Mouse (Mus musculus): ENCODE measurements around the gene Tmem156. TPM values are rescaled to one million over a fixed set of nuclear protein-coding genes. Genes with fewer than 3 reads are reported as not detected.

Gene Tmem156
- polyA plus RNA-seq, 1 experiment from 2014 or later = 0.22 TPM

Other genes starting within 250 kb of the Tmem156 start
- gene Tlr1, start 158.6 kb downstream of the Tmem156 start, polyA plus RNA-seq (2015; fragmentation: Nextera tagmentation; extraction: Ambion mirVana) = 0.22 and 0.47 TPM in 2 replicates
- 0.22 and 0.41 TPM in 2 replicates for gene Tlr6, start 132.0 kb downstream of the Tmem156 start, polyA plus RNA-seq (2015; fragmentation: Nextera tagmentation; extraction: Ambion mirVana)
- gene Fam114a1, start 122.1 kb downstream of the Tmem156 start, polyA plus RNA-seq (2015; fragmentation: Nextera tagmentation; extraction: Ambion mirVana) = 6.7 and 8.5 TPM in 2 replicates
- 63.5 and 67.3 TPM in 2 replicates for gene Klhl5, start 15.4 kb upstream of the Tmem156 start, polyA plus RNA-seq (2015; fragmentation: Nextera tagmentation; extraction: Ambion mirVana)
- gene Wdr19, start 107.6 kb upstream of the Tmem156 start, polyA plus RNA-seq (2015; fragmentation: Nextera tagmentation; extraction: Ambion mirVana) = 13.6 and 14.9 TPM in 2 replicates
- 38.5 and 45.2 TPM in 2 replicates for gene Rfc1, start 243.5 kb upstream of the Tmem156 start, polyA plus RNA-seq (2015; fragmentation: Nextera tagmentation; extraction: Ambion mirVana)